In the genomic region with DNA sequence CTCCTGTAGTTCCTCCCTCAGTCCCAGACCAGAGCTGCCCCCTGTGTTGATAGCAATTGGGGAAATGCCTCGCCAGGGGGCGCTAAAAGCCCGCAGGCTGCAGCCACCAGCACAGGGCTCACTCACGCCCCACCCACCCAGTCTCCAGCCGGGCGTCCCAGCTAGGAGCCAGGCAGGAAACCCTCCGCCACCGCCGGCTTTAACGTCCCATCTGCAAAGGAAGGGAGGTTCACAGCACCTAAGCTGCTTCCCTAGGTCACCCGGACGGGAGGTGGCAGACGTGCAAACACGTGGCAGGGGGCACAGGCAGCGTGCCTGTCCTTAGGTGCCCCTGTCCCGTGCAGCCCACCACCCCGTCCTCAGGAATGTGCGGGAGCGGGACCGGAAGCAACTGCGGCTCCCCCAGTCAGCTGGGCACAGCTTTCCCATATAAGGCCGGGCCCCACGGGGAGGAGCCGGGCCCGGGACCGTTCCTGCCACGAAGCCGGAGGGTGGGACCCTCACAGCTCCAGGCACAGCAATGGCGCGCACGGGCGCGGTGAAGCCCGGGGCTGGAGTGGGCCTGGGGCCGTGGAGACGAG, we compare ENCODE assay signal across 8 mouse cellular contexts. TPM values are rescaled to one million over a fixed set of nuclear protein-coding genes. Genes with fewer than 3 reads are reported as not detected.
DNase-seq lines count a peak whose midpoint lies in the region; ATAC-seq and TF ChIP-seq lines count a peak whose summit lies in the region.

No protein-coding gene starts in this region.

- no peaks in the 10 kb centered on the region for H3K27me3 ChIP-seq in Patski
- H3K27me3 ChIP-seq in hindbrain, embryonic 12.5 days: no peaks in the 10 kb centered on the region

- peak overlapping the region; percentile 74 for H3K9ac ChIP-seq in hindbrain, embryonic 12.5 days

- whole genome bisulfite sequencing in hindbrain, embryonic 12.5 days: under 1% methylated on average over 36 of the region's 36 CpGs

- no peak for DNase-seq in Patski (ENCODE audit: low read depth, low spot score)
- peak; percentile 97 to 99 for DNase-seq in cerebellum, postnatal 10 days
- DNase-seq in frontal cortex, postnatal 10 days (ENCODE audit: low spot score in 2 of 2): peak; percentile 85 to 94
- DNase-seq in layer of hippocampus, postnatal 14 days (ENCODE audit: low spot score in 2 of 2): peak; percentile 94 to 95
- DNase-seq in lung, postnatal 10 days: peak; percentile 98
- peak; percentile 96 for DNase-seq in ovary, postnatal 14 days (ENCODE audit: low spot score)
- peak; percentile 91 to 99 for DNase-seq in thymus, postnatal 10 days (ENCODE audit: low spot score in 2 of 2)

- POLR2A ChIA-PET in Patski (lab: Charles Lee): interaction anchor here (0.6 to 5.2 kb wide), 4 partner anchors 15 to 145 kb away, joined by 3 to 23 read pairs (median 8); a partner anchor contains a TSS

- ATAC-seq in Patski: peak; percentile 62
- peak; percentile 85 for ATAC-seq in hindbrain, embryonic 12.5 days (ENCODE audit: low FRiP score)

- no peak for TF ChIP-seq CTCF in Patski (IDR thresholded peaks at IDR 0.05)

- CTCF ChIA-PET in Patski (lab: Charles Lee): interaction anchor here (0.7 to 2.4 kb wide), 19 partner anchors 9 to 268 kb away, joined by 3 to 13 read pairs (median 4); no protein-coding TSS in a partner anchor

- H3K4me1 ChIP-seq in hindbrain, embryonic 12.5 days: peaks cover 33% of the 10 kb centered on the region

- H3K36me3 ChIP-seq in hindbrain, embryonic 12.5 days: peaks cover 19% of the 10 kb centered on the region

- peak overlapping the region; percentile 96 for H3K4me2 ChIP-seq in hindbrain, embryonic 12.5 days (replicated peaks)

- H3K9me3 ChIP-seq in hindbrain, embryonic 12.5 days (replicated peaks): no peaks in the 10 kb centered on the region

- H3K4me3 ChIP-seq in hindbrain, embryonic 12.5 days: peak overlapping the region; percentile 52

- H3K27ac ChIP-seq in hindbrain, embryonic 12.5 days: peak overlapping the region; percentile 85

- in situ Hi-C loops in Patski (cut with MboI; ENCODE audit: low pct_unique_long_range_greater_than_20kb): loop anchor here (10.0 kb wide), 2 partner anchors 69 to 349 kb away; no protein-coding TSS in a partner anchor

RNA-seq across cellular contexts. Expression of a gene that starts 4.9 kb away (rescaled TPM):
- polyA plus RNA-seq in Patski (2021): 154 TPM
- polyA plus RNA-seq in hindbrain, embryonic 12.5 days (2016; fragmentation: Nextera tagmentation; extraction: Ambion mirVana): 42.2 TPM in 2 replicates
- total RNA-seq in layer of hippocampus, postnatal 14 days (2021): 10 to 100 TPM; 11.5 to 16.1 TPM

RNA-seq across cellular contexts. Expression of a gene that starts 21.0 kb away (rescaled TPM):
- 65.1 TPM for polyA plus RNA-seq in Patski (2021)
- polyA plus RNA-seq in hindbrain, embryonic 12.5 days (2016; fragmentation: Nextera tagmentation; extraction: Ambion mirVana): 78.0 and 83.6 TPM in 2 replicates
- total RNA-seq in layer of hippocampus, postnatal 14 days (2021): 100 to 1,000 TPM; 229 to 234 TPM

RNA-seq across cellular contexts. Expression of a gene that starts 30.9 kb away (rescaled TPM):
- polyA plus RNA-seq in Patski (2021): 9.6 TPM
- polyA plus RNA-seq in hindbrain, embryonic 12.5 days (2016; fragmentation: Nextera tagmentation; extraction: Ambion mirVana): 0.73 and 1.2 TPM in 2 replicates
- total RNA-seq in layer of hippocampus, postnatal 14 days (2021): 10 to 100 TPM; 66.1 to 72.1 TPM

RNA-seq across cellular contexts. Expression of a gene that starts 47.4 kb away (rescaled TPM):
- polyA plus RNA-seq in Patski (2021): 0.37 TPM
- polyA plus RNA-seq in hindbrain, embryonic 12.5 days (2016; fragmentation: Nextera tagmentation; extraction: Ambion mirVana): 0.81 and 1.2 TPM in 2 replicates
- 10 to 100 TPM in 1 of 2 experiments, 1 to 10 TPM in 1; 7.1 to 13.0 TPM for total RNA-seq in layer of hippocampus, postnatal 14 days (2021)
